Mouse (Mus musculus) spleen, adult 12 weeks (tissue): ENCODE results near the gene Ppara.
"Not testable (repeated sequence)": the region's sequence is repeated elsewhere in the genome, so short reads cannot be mapped to it uniquely, and the experiment has no call there.

Experiments
- DNase-seq: peaks from one replicate; pipeline ENCODE4 v3.0.0; 2022; ENCODE audit warnings: low spot score

Ppara gene

GRCm38 (mm10) chr15:85756611-85757010 is 21.8 kb downstream of the Ppara start:
- no peak for DNase-seq

GRCm38 (mm10) chr15:85757768-85758167 is 23.0 kb downstream of the Ppara start:
- no peak for DNase-seq

- no peak for DNase-seq
Measured at GRCm38 (mm10) chr15:85762761-85763160, 28.0 kb downstream of the Ppara start.

- DNase-seq = no peak
Measured at GRCm38 (mm10) chr15:85765022-85765421, 30.2 kb downstream of the Ppara start.

GRCm38 (mm10) chr15:85766677-85767076 is 31.9 kb downstream of the Ppara start:
- DNase-seq = no peak

- DNase-seq = no peak
Measured at GRCm38 (mm10) chr15:85768991-85769390, 34.2 kb downstream of the Ppara start.

GRCm38 (mm10) chr15:85771306-85772121 is 36.7 kb downstream of the Ppara start:
- no peak for DNase-seq

GRCm38 (mm10) chr15:85772146-85772740 is 37.5 kb downstream of the Ppara start:
- no peak for DNase-seq

- no peak for DNase-seq
Measured at GRCm38 (mm10) chr15:85774419-85774818, 39.6 kb downstream of the Ppara start.

- no peak for DNase-seq
Measured at GRCm38 (mm10) chr15:85775001-85775400, 40.2 kb downstream of the Ppara start.

GRCm38 (mm10) chr15:85776241-85776640 is 41.5 kb downstream of the Ppara start:
- no peak for DNase-seq

GRCm38 (mm10) chr15:85776771-85777170 is 42.0 kb downstream of the Ppara start:
- DNase-seq = no peak

- DNase-seq = not testable (repeated sequence)
Measured at GRCm38 (mm10) chr15:85778891-85779290, 44.1 kb downstream of the Ppara start.

GRCm38 (mm10) chr15:85783146-85783545 is 48.4 kb downstream of the Ppara start:
- DNase-seq = no peak

GRCm38 (mm10) chr15:85784341-85784740 is 49.6 kb downstream of the Ppara start:
- DNase-seq = no peak

GRCm38 (mm10) chr15:85786711-85787110 is 51.9 kb downstream of the Ppara start:
- DNase-seq = no peak

GRCm38 (mm10) chr15:85787482-85787881 is 52.7 kb downstream of the Ppara start:
- DNase-seq = no peak

GRCm38 (mm10) chr15:85788051-85788450 is 53.3 kb downstream of the Ppara start:
- DNase-seq = no peak

- DNase-seq = no peak
Measured at GRCm38 (mm10) chr15:85788633-85789032, 53.9 kb downstream of the Ppara start.

GRCm38 (mm10) chr15:85791449-85791848 is 56.7 kb downstream of the Ppara start:
- no peak for DNase-seq

GRCm38 (mm10) chr15:85792819-85793218 is 58.0 kb downstream of the Ppara start:
- no peak for DNase-seq

GRCm38 (mm10) chr15:85795516-85795915 is 60.7 kb downstream of the Ppara start:
- no peak for DNase-seq

- DNase-seq = no peak
Measured at GRCm38 (mm10) chr15:85798676-85799075, 63.9 kb downstream of the Ppara start.

GRCm38 (mm10) chr15:85802931-85803330 is 68.1 kb downstream of the Ppara start:
- no peak for DNase-seq
